Mouse (Mus musculus) lung, embryonic 14.5 days (tissue): ENCODE data around the gene Eif4e2. TPM values are rescaled to one million over a fixed set of nuclear protein-coding genes. Genes with fewer than 3 reads are reported as not detected.
A peak's percentile ranks its signal among the peaks of the same experiment; 100 is the strongest.

Experiments
- ATAC-seq: fragments of 200-750 bp; cut with Nextera tagmentation; 2 replicates; pipeline ENCODE4 v1.8.0; 2017; ENCODE audit warnings: mild to moderate bottlenecking, moderate TSS enrichment, moderate library complexity; ENCODE audit not compliant: insufficient read depth
- DNase-seq: peaks from one replicate; pipeline ENCODE4 v3.0.0-alpha.2; 2015
- H3K27ac ChIP-seq: fragments of 300-500 bp; sonication (generic); 2 replicates; pipeline ENCODE4 v1.5.1; 2014; ENCODE audit warnings: low read depth, mild to moderate bottlenecking, moderate library complexity
- H3K27me3 ChIP-seq: fragments of 300-500 bp; sonication (generic); 2 replicates; pipeline ENCODE4 v1.6.1; 2014; ENCODE audit warnings: low read length, control low read depth; ENCODE audit not compliant: insufficient read depth
- H3K36me3 ChIP-seq: fragments of 300-500 bp; sonication (generic); 2 replicates; pipeline ENCODE4 v1.6.1; 2014; ENCODE audit warnings: control low read depth; ENCODE audit not compliant: insufficient read depth
- H3K4me1 ChIP-seq: fragments of 300-500 bp; sonication (generic); 2 replicates; pipeline ENCODE4 v1.6.1; 2014; ENCODE audit warnings: antibody characterized with exemption, control low read depth; ENCODE audit not compliant: insufficient read depth
- H3K4me2 ChIP-seq: fragments of 300-500 bp; sonication (generic); 2 replicates; pipeline ENCODE4 v1.6.1; 2014; ENCODE audit warnings: mild to moderate bottlenecking
- H3K4me3 ChIP-seq: fragments of 300-500 bp; sonication (generic); 2 replicates; pipeline ENCODE4 v1.5.1; 2014; ENCODE audit warnings: low read depth, low read length
- H3K9ac ChIP-seq: fragments of 300-500 bp; sonication (generic); 2 replicates; pipeline ENCODE4 v1.6.1; 2014
- H3K9me3 ChIP-seq: fragments of 300-500 bp; sonication (generic); 2 replicates; pipeline ENCODE4 v1.6.1; 2016; ENCODE audit warnings: low read depth, low read length, control low read depth
- CTCF ChIP-seq: IDR thresholded peaks from 2 replicates; pipeline ENCODE4 v1.5.1; 2016; ENCODE audit warnings: antibody characterized with exemption, low read depth
- WGBS: fragments of 180-500 bp; shearing (Covaris S2); extraction: QIAGEN DNeasy Blood & Tissue Kit; methylation state at CpG from one replicate; pipeline ENCODE4 v1.1.7; 2014; 5-methylcytosine and 5-hydroxymethylcytosine counted together
- polyA plus RNA-seq: library from polyadenylated mRNA; unstranded; fragments of >200 nt; fragmentation: Nextera tagmentation; extraction: Ambion mirVana; gene quantifications from 2 replicates; pipeline ENCODE4 v1.2.1, GENCODE M21; 2014

Eif4e2 gene
- polyA plus RNA-seq, 1 experiment from 2014 or later = 160 TPM

DNA sequence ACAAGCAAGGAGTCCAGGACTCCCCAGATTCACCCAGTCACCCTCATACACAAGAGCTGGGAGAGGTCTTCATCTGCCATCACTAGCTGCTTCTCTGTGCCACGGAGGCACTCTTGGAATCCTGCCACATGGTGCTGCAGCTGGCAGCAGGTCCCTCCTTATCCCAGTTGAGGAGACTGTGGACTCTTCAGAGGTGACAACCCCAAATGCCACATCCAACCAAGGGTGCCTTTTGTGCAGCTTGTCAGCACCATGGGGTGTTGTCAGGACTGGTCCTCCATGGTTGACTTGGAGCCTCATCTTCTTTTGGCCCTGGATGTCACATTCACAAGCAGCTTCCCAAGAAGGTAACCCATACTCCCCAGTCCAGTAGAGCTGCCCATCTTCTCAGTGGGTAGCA is 11.9 kb upstream of the Eif4e2 start:
- Histone ChIP-seq H3K9ac (no peak overlapping the region), H3K9me3 (no peaks in the 10 kb centered on the region), H3K4me1 (no peaks in the 10 kb centered on the region), H3K36me3 (no peaks in the 10 kb centered on the region), H3K4me2 (no peak overlapping the region), H3K4me3 (no peak overlapping the region), H3K27ac (no peak overlapping the region), H3K27me3 (peaks cover 10% of the 10 kb centered on the region; the same call in 1 of the 2 replicates)
- WGBS = 20% methylated on average over 1 of the region's 1 CpGs
- DNase-seq (no peak), ATAC-seq (no peak)
- no peak for TF ChIP-seq CTCF

DNA sequence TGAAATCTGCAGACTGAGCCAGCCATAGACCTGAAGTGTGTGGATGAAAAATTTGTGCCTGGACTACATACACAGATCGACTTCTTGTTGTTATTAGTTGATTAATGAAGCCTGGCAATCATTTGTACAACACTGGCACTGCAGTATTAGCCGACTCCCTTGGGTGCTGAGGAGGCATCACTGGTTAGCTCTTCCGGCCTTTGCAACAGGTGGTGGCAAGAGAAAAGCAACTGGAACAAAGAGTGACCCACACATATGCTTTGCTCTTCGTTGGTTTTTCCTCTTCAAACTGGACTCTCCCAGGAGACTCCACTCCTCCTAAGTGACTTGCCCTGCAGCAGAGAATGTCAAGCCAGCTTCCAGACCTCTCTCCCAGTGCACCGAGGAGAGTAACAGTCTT is 9.9 kb upstream of the Eif4e2 start:
- Histone ChIP-seq H3K36me3 (no peaks in the 10 kb centered on the region), H3K4me1 (no peaks in the 10 kb centered on the region), H3K27me3 (peaks cover 20% of the 10 kb centered on the region), H3K9ac (no peak overlapping the region), H3K27ac (no peak overlapping the region), H3K9me3 (no peaks in the 10 kb centered on the region), H3K4me2 (no peak overlapping the region), H3K4me3 (no peak overlapping the region)
- DNase-seq = no peak
- ATAC-seq = no peak
- no peak for TF ChIP-seq CTCF
- WGBS = 77% methylated on average over 5 of the region's 5 CpGs

DNA sequence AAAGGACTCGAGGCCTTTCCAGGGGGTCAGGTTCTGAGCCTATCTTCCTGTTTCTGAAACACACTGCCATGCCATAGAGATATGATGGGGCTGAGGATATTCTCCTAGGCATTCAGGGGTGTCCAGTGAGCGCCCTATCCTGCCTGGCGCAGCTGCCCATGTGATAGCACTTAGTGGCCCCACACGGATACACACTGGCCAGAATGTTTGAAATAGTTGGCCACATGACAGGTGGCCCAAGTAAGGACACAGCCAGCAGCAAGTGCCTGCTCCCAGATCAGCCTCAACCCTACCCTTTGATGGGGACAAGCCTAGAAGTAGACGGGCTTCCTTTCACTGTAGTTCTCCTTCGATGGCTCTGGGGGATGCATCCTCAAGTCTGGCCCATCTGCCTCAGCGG is 9.2 kb upstream of the Eif4e2 start, which contains the start of gene Chrng:
Chrng (plus strand) TSS at position 193 of the 400 bp plus-strand sequence.
- DNase-seq (no peak), ATAC-seq (no peak)
- H3K4me3 ChIP-seq = no peak within 1 kb of the TSS
- no peak within 1 kb of the TSS for H3K9ac ChIP-seq
- H3K9me3 ChIP-seq = no peaks in the 10 kb centered on the region
- WGBS = 80% methylated on average over 7 of the region's 7 CpGs
- H3K27ac ChIP-seq = no peak within 1 kb of the TSS
- H3K4me1 ChIP-seq = no peaks in the 10 kb centered on the region
- no peaks in the 10 kb centered on the region for H3K36me3 ChIP-seq
- no peak within 1 kb of the TSS for H3K4me2 ChIP-seq
- TF ChIP-seq CTCF = no peak
- peaks cover 20% of the 10 kb centered on the region for H3K27me3 ChIP-seq

DNA sequence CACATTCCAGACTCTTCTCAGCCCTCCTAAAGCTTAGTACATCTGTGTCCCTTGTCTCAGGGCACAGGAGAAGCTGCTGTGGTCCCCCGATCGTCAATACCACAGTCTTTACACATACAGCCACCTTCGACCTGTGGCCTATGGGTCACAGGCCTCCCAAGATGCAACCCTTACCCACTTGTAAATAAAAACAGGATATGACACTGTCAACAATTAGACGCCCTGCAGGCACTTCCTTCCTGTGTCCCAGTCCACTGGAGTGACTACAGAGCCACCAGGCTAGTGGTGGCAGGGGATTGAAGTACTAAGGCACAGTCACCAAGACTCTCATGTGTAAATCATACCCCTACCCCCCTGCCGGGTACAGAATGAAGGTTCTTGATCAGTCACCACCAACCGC is 8.7 kb upstream of the Eif4e2 start:
- Histone ChIP-seq H3K9me3 (no peaks in the 10 kb centered on the region), H3K9ac (no peak overlapping the region), H3K4me2 (no peak overlapping the region), H3K4me3 (no peak overlapping the region), H3K4me1 (no peaks in the 10 kb centered on the region), H3K27ac (no peak overlapping the region), H3K36me3 (no peaks in the 10 kb centered on the region), H3K27me3 (peaks cover 20% of the 10 kb centered on the region)
- 37% methylated on average over 6 of the region's 6 CpGs for WGBS
- TF ChIP-seq CTCF = no peak
- DNase-seq = peak; percentile 12
- ATAC-seq = peak; percentile 40; the same call in 1 of the 2 replicates

DNA sequence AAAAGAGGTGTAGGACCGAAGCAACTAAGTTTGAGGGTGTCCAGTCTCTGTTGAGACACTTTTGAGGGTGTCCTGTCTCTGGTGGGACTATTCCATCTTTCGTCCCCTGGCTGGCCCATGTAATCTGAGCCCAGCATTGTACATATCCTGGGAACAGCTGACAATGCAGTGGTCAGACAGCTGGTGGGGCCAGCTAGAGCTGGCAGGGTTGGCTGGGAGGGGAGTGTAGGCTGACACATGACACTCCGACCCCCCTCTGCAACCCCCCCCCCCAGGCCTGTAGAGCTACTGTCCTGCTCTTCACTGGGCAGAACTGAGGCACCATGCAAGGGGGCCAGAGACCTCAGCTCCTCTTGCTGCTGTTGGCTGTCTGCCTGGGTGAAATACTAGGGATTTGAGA is 8.2 kb upstream of the Eif4e2 start:
- no peak overlapping the region for H3K4me3 ChIP-seq
- DNase-seq = peak; percentile 45
- H3K36me3 ChIP-seq = no peaks in the 10 kb centered on the region
- no peak overlapping the region for H3K27ac ChIP-seq
- WGBS = 24% methylated on average over 3 of the region's 3 CpGs
- no peaks in the 10 kb centered on the region for H3K4me1 ChIP-seq
- peaks cover 20% of the 10 kb centered on the region for H3K27me3 ChIP-seq
- peak; percentile 74 for ATAC-seq
- H3K4me2 ChIP-seq = no peak overlapping the region
- H3K9me3 ChIP-seq = no peaks in the 10 kb centered on the region
- H3K9ac ChIP-seq = no peak overlapping the region
- TF ChIP-seq CTCF = no peak

DNA sequence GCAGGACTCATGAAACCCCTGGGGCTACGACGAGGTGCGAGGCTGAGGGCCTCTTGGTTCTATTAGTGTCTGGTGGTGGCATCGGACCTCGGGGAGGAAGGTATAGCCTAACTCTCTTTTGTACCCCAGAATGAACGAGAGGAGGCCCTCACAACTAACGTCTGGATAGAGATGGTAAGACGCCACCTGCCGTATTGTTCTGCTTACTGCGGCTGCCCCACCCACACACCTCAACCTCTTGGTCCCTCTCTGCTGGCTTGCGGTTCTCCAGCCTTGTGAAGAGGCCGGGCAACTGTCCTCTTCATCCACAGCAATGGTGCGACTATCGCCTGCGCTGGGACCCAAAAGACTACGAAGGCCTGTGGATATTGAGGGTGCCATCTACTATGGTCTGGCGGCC is 7.4 kb upstream of the Eif4e2 start:
- Histone ChIP-seq H3K4me1 (no peaks in the 10 kb centered on the region), H3K27me3 (peaks cover 20% of the 10 kb centered on the region), H3K4me2 (no peak overlapping the region), H3K36me3 (no peaks in the 10 kb centered on the region), H3K4me3 (no peak overlapping the region), H3K9ac (no peak overlapping the region), H3K27ac (no peak overlapping the region), H3K9me3 (no peaks in the 10 kb centered on the region)
- ATAC-seq = no peak
- 0 out of 2 replicates have a peak, but pooled peaks have one; percentile 20 for TF ChIP-seq CTCF
- 20% methylated on average over 17 of the region's 17 CpGs for WGBS
- no peak for DNase-seq

DNA sequence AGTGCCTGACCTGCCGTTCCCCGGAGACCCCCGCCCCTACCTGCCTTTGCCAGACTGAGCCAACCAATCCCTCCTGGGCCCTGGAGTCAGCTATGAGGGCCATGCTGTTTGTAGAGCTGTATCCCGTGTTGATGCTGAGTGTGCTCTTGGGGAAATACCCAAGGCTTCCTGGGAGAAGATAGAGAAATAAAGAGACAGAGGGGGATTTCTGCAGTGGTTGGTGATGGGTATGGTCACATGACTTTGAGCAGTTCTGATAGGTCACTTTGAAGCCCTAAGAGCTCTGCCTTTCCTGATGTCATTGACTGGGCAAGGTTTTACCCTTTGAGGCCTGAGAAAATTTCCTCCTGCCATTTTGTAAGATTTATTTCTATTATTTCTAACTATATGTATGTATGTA is 2.3 kb upstream of the Eif4e2 start:
- peaks cover 9% of the 10 kb centered on the region; the same call in 1 of the 2 replicates for H3K4me1 ChIP-seq
- H3K4me2 ChIP-seq = no peak overlapping the region
- H3K9me3 ChIP-seq = no peaks in the 10 kb centered on the region
- H3K9ac ChIP-seq = no peak overlapping the region
- no peaks in the 10 kb centered on the region for H3K36me3 ChIP-seq
- DNase-seq = no peak
- 84% methylated on average over 4 of the region's 4 CpGs for WGBS
- no peak overlapping the region for H3K4me3 ChIP-seq
- H3K27ac ChIP-seq = no peak overlapping the region
- TF ChIP-seq CTCF = no peak
- peaks cover 13% of the 10 kb centered on the region for H3K27me3 ChIP-seq
- no peak for ATAC-seq

DNA sequence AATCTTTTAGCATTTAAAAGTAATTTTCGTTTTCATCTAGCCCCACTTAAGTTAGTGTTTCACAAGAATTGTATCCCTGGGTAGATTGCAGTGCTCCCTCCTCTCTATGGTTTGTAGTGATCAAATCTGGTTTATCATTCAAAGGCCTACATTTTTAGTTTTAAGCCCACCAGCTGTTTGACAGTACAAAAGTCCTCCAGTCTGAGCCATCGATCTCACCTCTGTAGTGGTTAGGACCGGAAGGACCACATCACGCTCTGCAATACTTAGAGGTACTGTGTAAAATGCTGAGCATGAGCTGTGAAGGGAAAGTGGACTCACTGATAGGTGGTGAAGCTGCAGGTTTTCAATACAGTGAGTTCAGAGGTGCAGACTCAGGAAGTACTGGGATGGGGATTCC is 1.0 kb downstream of the Eif4e2 start:
- Histone ChIP-seq H3K36me3 (peaks cover 21% of the 10 kb centered on the region), H3K27ac (peak overlapping the region; percentile 99), H3K27me3 (no peaks in the 10 kb centered on the region), H3K9ac (peak overlapping the region; percentile 96), H3K9me3 (no peaks in the 10 kb centered on the region), H3K4me2 (peak overlapping the region; percentile 74), H3K4me3 (peak overlapping the region; percentile 81), H3K4me1 (peaks cover 9% of the 10 kb centered on the region; the same call in 1 of the 2 replicates)
- TF ChIP-seq CTCF = no peak
- 9% methylated on average over 4 of the region's 4 CpGs for WGBS
- no peak for ATAC-seq
- peak; percentile 6 for DNase-seq
